Mouse (Mus musculus) lung, embryonic 14.5 days (tissue): ENCODE measurements around the gene Icmt. TPM values are rescaled to one million over a fixed set of nuclear protein-coding genes. Genes with fewer than 3 reads are reported as not detected.

Source experiments
- ATAC-seq: fragments of 200-750 bp; cut with Nextera tagmentation; 2 replicates; pipeline ENCODE4 v1.8.0; 2017; ENCODE audit warnings: mild to moderate bottlenecking, moderate TSS enrichment, moderate library complexity; ENCODE audit not compliant: insufficient read depth
- DNase-seq: peaks from one replicate; pipeline ENCODE4 v3.0.0-alpha.2; 2015
- H3K27ac ChIP-seq: fragments of 300-500 bp; sonication (generic); 2 replicates; pipeline ENCODE4 v1.5.1; 2014; ENCODE audit warnings: low read depth, mild to moderate bottlenecking, moderate library complexity
- H3K27me3 ChIP-seq: fragments of 300-500 bp; sonication (generic); 2 replicates; pipeline ENCODE4 v1.6.1; 2014; ENCODE audit warnings: low read length, control low read depth; ENCODE audit not compliant: insufficient read depth
- H3K36me3 ChIP-seq: fragments of 300-500 bp; sonication (generic); 2 replicates; pipeline ENCODE4 v1.6.1; 2014; ENCODE audit warnings: control low read depth; ENCODE audit not compliant: insufficient read depth
- H3K4me1 ChIP-seq: fragments of 300-500 bp; sonication (generic); 2 replicates; pipeline ENCODE4 v1.6.1; 2014; ENCODE audit warnings: antibody characterized with exemption, control low read depth; ENCODE audit not compliant: insufficient read depth
- H3K4me2 ChIP-seq: fragments of 300-500 bp; sonication (generic); 2 replicates; pipeline ENCODE4 v1.6.1; 2014; ENCODE audit warnings: mild to moderate bottlenecking
- H3K4me3 ChIP-seq: fragments of 300-500 bp; sonication (generic); 2 replicates; pipeline ENCODE4 v1.5.1; 2014; ENCODE audit warnings: low read depth, low read length
- H3K9ac ChIP-seq: fragments of 300-500 bp; sonication (generic); 2 replicates; pipeline ENCODE4 v1.6.1; 2014
- H3K9me3 ChIP-seq: fragments of 300-500 bp; sonication (generic); 2 replicates; pipeline ENCODE4 v1.6.1; 2016; ENCODE audit warnings: low read depth, low read length, control low read depth
- CTCF ChIP-seq: IDR thresholded peaks from 2 replicates; pipeline ENCODE4 v1.5.1; 2016; ENCODE audit warnings: antibody characterized with exemption, low read depth
- WGBS: fragments of 180-500 bp; shearing (Covaris S2); extraction: QIAGEN DNeasy Blood & Tissue Kit; methylation state at CpG from one replicate; pipeline ENCODE4 v1.1.7; 2014; 5-methylcytosine and 5-hydroxymethylcytosine counted together
- polyA plus RNA-seq: library from polyadenylated mRNA; unstranded; fragments of >200 nt; fragmentation: Nextera tagmentation; extraction: Ambion mirVana; gene quantifications from 2 replicates; pipeline ENCODE4 v1.2.1, GENCODE M21; 2014

Gene Icmt
- polyA plus RNA-seq, 1 experiment from 2014 or later = 31.8 TPM

DNA sequence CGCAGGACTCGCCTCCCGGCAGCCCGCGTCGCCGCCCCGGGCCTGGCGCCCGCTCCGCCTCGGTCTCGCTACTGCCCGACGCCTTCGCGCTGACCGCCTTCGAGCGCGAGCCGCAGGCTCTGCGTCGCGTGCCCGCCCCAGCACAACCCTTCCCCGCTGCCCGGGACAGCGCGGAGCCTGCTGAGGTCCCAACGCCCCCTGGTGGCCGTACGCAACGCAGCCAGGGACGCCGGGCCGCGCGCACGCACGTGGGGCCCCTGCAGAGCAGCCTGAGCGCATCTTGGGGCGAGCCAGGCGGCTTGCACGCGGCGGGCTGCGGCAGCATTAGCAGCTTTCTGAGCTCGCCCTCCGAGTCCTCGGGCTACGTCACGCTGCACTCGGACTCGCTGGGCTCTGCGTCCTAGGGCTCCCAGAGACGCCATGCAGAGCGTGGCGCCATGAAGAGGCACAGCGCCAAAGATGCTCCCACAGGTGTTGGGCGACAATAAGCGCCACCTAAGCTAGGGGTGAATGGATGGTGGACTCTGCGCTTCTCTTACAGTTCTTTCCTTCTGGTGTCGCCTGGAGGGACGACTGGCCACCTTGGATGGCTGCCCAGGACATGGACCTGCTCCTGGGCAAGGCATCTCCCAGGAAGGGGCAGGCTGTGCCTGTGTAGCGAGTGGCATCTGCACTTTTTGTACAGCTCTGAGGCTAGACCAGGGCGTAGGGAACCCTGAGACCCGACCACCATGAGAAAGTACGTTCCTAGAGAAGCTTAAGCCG is 13.7 kb upstream of the Icmt start:
- H3K27ac ChIP-seq = no peak overlapping the region
- H3K4me3 ChIP-seq = peak overlapping the region; percentile 27
- 4% methylated on average over 68 of the region's 70 CpGs for WGBS
- TF ChIP-seq CTCF = peak; percentile 68
- H3K9me3 ChIP-seq = no peaks in the 10 kb centered on the region
- DNase-seq = peak; percentile 93
- no peaks in the 10 kb centered on the region for H3K4me1 ChIP-seq
- peak; percentile 88 for ATAC-seq
- H3K4me2 ChIP-seq = peak overlapping the region; percentile 58
- H3K36me3 ChIP-seq = peaks cover 14% of the 10 kb centered on the region; the same call in 1 of the 2 replicates
- H3K27me3 ChIP-seq = peaks cover 80% of the 10 kb centered on the region
- peak overlapping the region; percentile 16; the same call in 1 of the 2 replicates for H3K9ac ChIP-seq

DNA sequence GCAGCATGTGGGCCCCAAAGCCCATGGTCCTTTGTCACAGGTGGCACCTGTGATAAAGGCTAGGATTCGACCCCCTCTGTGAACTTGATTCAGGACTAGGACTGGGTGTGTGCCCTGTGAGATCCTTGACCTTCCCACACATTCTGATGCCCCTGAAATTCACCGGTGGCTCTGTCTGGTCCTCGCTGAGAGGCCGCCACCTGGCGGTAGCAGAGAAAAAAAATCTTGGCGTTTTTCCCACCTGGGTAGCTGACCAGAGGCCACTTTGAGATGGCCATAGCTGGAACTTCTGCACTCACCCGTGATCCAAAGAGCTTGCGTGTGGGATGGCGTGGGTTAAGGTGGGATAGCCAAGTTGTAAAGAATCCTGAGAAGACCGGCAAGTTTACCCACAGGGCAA is 11.5 kb upstream of the Icmt start:
- H3K4me1 ChIP-seq = no peaks in the 10 kb centered on the region
- H3K4me3 ChIP-seq = no peak overlapping the region
- peaks cover 93% of the 10 kb centered on the region for H3K27me3 ChIP-seq
- H3K9ac ChIP-seq = no peak overlapping the region
- peak; percentile 90 for DNase-seq
- WGBS = 3% methylated on average over 10 of the region's 10 CpGs
- TF ChIP-seq CTCF = peak; percentile 71
- no peak for ATAC-seq
- no peak overlapping the region for H3K4me2 ChIP-seq
- no peak overlapping the region for H3K27ac ChIP-seq
- H3K36me3 ChIP-seq = 0 out of 2 replicates have a peak, but pooled peaks cover 3% of the 10 kb centered on the region
- H3K9me3 ChIP-seq = no peaks in the 10 kb centered on the region

DNA sequence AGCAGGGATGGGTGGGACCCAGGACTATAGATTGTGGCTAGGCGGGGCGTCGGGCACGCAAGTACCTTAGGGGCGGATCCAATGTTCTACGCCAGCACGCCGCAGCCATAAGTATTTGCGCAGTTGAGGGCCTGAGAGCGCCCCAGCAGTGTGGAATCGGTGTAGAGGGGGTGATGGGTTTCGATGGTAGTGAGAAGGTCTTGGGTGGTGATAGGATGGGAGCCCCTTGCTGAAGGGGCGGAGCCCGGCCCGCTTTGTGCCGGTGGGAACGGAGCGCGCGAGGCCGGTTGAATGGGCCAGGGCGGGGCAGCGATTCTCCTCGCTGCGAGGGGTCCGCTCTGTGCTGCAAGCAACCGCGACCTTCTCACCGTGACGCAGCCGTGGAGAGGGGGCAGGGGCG is 10.8 kb upstream of the Icmt start:
- H3K4me3 ChIP-seq = no peak overlapping the region
- H3K4me1 ChIP-seq = no peaks in the 10 kb centered on the region
- no peak for ATAC-seq
- DNase-seq = no peak
- peaks cover 93% of the 10 kb centered on the region for H3K27me3 ChIP-seq
- H3K4me2 ChIP-seq = peak overlapping the region; percentile 37; the same call in 1 of the 2 replicates
- H3K36me3 ChIP-seq = no peaks in the 10 kb centered on the region
- no peaks in the 10 kb centered on the region for H3K9me3 ChIP-seq
- TF ChIP-seq CTCF = no peak
- H3K27ac ChIP-seq = no peak overlapping the region
- H3K9ac ChIP-seq = no peak overlapping the region
- 5% methylated on average over 32 of the region's 32 CpGs for WGBS

DNA sequence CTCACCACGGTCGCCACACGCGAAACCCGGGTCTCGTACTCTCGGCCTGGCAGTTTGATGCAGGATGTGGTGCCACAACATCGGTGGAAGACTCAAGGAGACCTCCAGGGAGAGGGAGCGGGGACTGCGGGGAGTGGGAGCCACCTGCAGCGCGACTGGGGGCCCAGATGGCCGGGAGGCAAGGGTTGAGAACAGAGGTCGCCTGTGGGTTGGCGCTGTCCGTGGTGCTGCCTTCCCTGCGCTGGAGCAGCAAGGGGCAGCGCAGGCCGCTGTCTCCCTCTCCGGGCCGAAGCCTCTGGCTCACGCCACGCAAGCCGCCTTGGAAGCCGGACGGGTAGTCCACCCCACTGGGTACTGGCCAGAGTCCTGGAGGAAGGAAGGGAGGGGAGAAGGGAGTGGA is 10.1 kb upstream of the Icmt start:
- H3K36me3 ChIP-seq = no peaks in the 10 kb centered on the region
- no peaks in the 10 kb centered on the region for H3K9me3 ChIP-seq
- H3K27ac ChIP-seq = no peak overlapping the region
- TF ChIP-seq CTCF = no peak
- no peak for ATAC-seq
- no peak overlapping the region for H3K9ac ChIP-seq
- no peaks in the 10 kb centered on the region for H3K4me1 ChIP-seq
- no peak overlapping the region for H3K4me2 ChIP-seq
- no peak overlapping the region for H3K4me3 ChIP-seq
- DNase-seq = peak; percentile 83
- WGBS = 7% methylated on average over 26 of the region's 26 CpGs
- peaks cover 93% of the 10 kb centered on the region for H3K27me3 ChIP-seq

DNA sequence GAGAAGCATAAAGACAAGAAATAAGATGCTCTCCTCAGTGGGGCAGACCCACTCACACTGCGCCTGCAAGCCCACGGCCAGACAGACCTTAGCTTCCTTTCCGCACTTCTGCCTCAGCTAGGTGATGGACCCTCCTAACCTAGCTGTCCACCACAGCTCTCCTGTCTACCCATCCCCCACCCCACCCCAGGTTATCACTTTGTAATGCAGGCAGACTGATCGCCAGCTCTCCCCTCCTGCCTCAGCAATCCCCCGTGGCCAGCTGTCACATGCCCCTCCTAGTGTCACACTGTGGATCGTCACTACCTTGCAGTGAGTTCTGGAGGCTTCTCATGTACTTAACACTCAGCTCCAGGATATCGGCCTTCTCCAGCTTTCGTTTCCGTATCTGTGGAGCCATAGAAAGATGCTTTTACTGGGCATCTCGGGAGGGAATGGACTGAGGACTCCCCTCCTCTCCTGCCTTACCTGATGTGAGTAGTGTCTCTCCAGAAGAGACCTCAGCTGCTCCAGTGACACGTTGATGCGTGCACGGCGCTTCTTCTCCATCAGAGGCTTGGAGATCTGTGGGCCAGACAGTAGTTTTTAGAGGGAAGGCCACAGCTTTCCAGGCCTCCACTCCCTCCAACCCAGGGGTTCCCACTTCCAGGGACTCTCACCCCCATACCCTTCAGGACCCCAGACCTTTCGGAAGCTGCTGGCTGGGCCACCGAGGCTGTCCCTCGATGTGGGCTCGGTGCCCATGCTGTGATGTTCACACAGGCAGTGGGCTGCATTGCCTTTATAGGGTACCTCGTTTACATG is 9.5 kb upstream of the Icmt start:
- H3K4me2 ChIP-seq = no peak overlapping the region
- H3K4me3 ChIP-seq = no peak overlapping the region
- no peak for DNase-seq
- H3K27ac ChIP-seq = no peak overlapping the region
- 19% methylated on average over 19 of the region's 19 CpGs for WGBS
- no peak overlapping the region for H3K9ac ChIP-seq
- TF ChIP-seq CTCF = no peak
- no peak for ATAC-seq
- H3K9me3 ChIP-seq = no peaks in the 10 kb centered on the region
- no peaks in the 10 kb centered on the region for H3K36me3 ChIP-seq
- no peaks in the 10 kb centered on the region for H3K4me1 ChIP-seq
- peaks cover 93% of the 10 kb centered on the region for H3K27me3 ChIP-seq

DNA sequence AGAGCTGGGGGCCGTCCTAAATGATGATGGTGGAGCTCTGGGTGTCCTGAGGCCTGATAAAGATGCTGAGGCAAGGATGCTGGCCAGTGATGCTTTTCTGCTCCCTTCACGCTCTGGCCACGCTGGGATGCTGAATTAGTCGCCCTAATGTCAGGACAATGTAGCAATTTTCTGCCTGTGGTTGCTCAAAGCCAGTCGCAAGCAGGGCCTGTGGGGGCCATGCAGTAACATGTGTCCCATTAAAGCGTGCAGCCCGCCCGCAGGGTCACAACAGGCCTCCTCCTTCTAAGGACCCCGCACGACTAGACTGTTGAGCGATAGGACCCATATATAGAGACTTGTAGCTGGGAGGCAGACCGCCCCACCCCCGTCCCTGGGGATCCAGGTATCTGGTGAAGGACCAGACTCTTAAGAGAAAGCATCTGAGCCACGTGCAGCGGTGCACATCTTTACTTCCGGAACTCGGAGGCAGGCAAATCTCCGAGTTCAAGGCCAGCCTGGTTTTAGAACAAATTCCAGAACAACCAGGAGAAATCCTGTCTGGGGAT is 8.6 kb upstream of the Icmt start:
- ATAC-seq (no peak), DNase-seq (no peak)
- no peak overlapping the region for H3K4me2 ChIP-seq
- WGBS = 55% methylated on average over 18 of the region's 18 CpGs
- H3K36me3 ChIP-seq = no peaks in the 10 kb centered on the region
- no peak overlapping the region for H3K4me3 ChIP-seq
- H3K27ac ChIP-seq = no peak overlapping the region
- no peak for TF ChIP-seq CTCF
- H3K9ac ChIP-seq = no peak overlapping the region
- peaks cover 88% of the 10 kb centered on the region for H3K27me3 ChIP-seq
- H3K4me1 ChIP-seq = no peaks in the 10 kb centered on the region
- H3K9me3 ChIP-seq = no peaks in the 10 kb centered on the region

DNA sequence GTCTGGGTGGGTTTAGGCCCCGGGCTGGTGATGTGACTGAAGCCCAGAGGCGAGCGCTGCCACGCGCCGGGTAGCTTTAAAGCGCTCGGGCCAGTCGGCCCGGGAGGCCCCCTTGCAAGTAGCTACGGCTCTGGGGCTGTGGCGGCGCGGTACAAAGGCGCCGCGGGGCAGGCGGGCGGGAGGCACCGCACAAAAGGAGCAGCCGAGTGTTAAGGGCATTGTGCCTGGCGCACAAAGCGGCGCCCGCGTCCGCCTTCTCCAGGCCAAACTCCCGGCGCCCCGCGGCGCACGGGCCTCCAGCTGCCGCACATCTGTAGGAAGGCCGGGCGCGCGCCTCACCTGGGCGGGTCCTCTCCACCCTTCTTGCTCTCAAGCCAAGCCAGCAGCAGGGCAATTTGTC is 6.6 kb upstream of the Icmt start:
- DNase-seq = no peak
- ATAC-seq = no peak
- H3K27me3 ChIP-seq = peaks cover 69% of the 10 kb centered on the region
- no peaks in the 10 kb centered on the region for H3K4me1 ChIP-seq
- WGBS = under 1% methylated on average over 38 of the region's 39 CpGs
- no peaks in the 10 kb centered on the region for H3K9me3 ChIP-seq
- H3K4me2 ChIP-seq = peak overlapping the region; percentile 35; the same call in 1 of the 2 replicates
- no peaks in the 10 kb centered on the region for H3K36me3 ChIP-seq
- H3K27ac ChIP-seq = no peak overlapping the region
- TF ChIP-seq CTCF = no peak
- no peak overlapping the region for H3K9ac ChIP-seq
- H3K4me3 ChIP-seq = peak overlapping the region; percentile 19
